Mouse (Mus musculus): ENCODE measurements around the gene Mdh2.

DNA sequence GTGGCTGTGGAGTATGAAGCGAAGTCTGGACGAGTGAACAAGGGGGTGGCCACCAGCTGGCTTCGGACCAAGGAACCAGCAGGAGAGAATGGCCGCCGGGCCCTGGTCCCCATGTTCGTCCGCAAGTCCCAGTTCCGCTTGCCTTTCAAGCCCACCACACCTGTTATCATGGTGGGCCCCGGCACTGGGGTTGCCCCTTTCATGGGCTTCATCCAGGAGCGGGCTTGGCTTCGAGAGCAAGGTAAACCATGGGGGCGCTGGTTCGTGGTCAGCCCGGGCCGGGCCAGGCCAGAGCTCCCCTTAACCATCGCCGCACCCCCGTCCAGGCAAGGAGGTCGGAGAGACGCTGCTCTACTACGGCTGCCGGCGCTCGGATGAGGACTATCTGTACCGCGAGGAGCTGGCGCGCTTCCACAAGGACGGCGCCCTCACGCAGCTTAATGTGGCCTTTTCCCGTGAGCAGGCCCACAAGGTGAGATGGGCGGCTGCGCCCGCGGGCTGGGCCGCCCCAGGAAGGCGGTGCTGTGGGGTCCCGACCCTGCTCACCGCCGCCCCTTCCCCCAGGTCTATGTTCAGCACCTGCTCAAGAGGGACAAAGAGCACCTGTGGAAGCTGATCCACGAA, 44.1 kb upstream of the Mdh2 start:
- TF ChIP-seq CTCF (IDR thresholded peaks at IDR 0.05; ENCODE audit: low read depth) (no peak), EP300 (IDR thresholded peaks at IDR 0.05; ENCODE audit: low read depth) (no peak)
